Mouse (Mus musculus) bone marrow, adult 2 months (tissue): Measurements from ENCODE around the gene Slc25a47. TPM values are rescaled to one million over a fixed set of nuclear protein-coding genes. Genes with fewer than 3 reads are reported as not detected.

Experiments
- H3K27ac ChIP-seq: fragments of 200-500 bp; 2 replicates; pipeline ENCODE4 v1.5.1; 2012; ENCODE audit warnings: low read depth, mild to moderate bottlenecking, control low read depth, inconsistent platforms, low read length; ENCODE audit not compliant: control insufficient read depth, poor library complexity, insufficient read depth
- H3K4me1 ChIP-seq: fragments of 200-500 bp; 2 replicates; pipeline ENCODE4 v1.6.1; 2011; ENCODE audit warnings: low read length; ENCODE audit not compliant: control insufficient read depth, insufficient read depth
- H3K4me3 ChIP-seq: fragments of 200-500 bp; replicated peaks from 2 replicates; pipeline ENCODE3; 2011; ENCODE audit warnings: mild to moderate bottlenecking, low read depth, low read length, control low read depth; ENCODE audit not compliant: control insufficient read depth
- CTCF ChIP-seq: fragments of 200-500 bp; IDR thresholded peaks from 2 replicates; pipeline ENCODE4 v1.5.1; 2011; ENCODE audit warnings: low read length, control low read depth; ENCODE audit not compliant: control insufficient read depth, insufficient read depth
- POLR2A ChIP-seq: fragments of 200-500 bp; IDR thresholded peaks from 2 replicates; pipeline ENCODE4 v1.6.1; 2011; ENCODE audit warnings: low read depth, mild to moderate bottlenecking, control low read depth, low read length, borderline replicate concordance; ENCODE audit not compliant: control insufficient read depth
- WGBS: fragments of 180-500 bp; shearing (Covaris S2); methylation state at CpG from one replicate; pipeline ENCODE4 v1.1.7; 2018; 5-methylcytosine and 5-hydroxymethylcytosine counted together
- polyA plus RNA-seq: library from polyadenylated mRNA; stranded (reverse); fragments of >200 nt; gene quantifications from 2 replicates; pipeline ENCODE4 v1.2.4, GENCODE M21; 2011; ENCODE audit warnings: low replicate concordance; ENCODE audit not compliant: missing spikeins, insufficient read depth, insufficient read length

The Slc25a47 gene
- polyA plus RNA-seq, 1 experiment = 7.1 TPM

GRCm38 (mm10) chr12:108902940-108903339, 67.1 kb downstream of the Slc25a47 start:
- 19% methylated on average over 8 of the region's 8 CpGs for WGBS
- Histone ChIP-seq H3K4me3 (no peak overlapping the region), H3K27ac (no peak overlapping the region), H3K4me1 (no peaks in the 10 kb centered on the region)
- TF ChIP-seq CTCF = peak; percentile 91
- TF ChIP-seq POLR2A = no peak

- 86% methylated on average over 8 of the region's 8 CpGs for WGBS
- Histone ChIP-seq H3K27ac (no peak overlapping the region), H3K4me3 (no peak overlapping the region), H3K4me1 (no peaks in the 10 kb centered on the region)
- TF ChIP-seq CTCF (no peak), POLR2A (no peak)
These were observed 67.9 kb downstream of the Slc25a47 start for GRCm38 (mm10) chr12:108903600-108904275.

- TF ChIP-seq CTCF = no peak
- Histone ChIP-seq H3K27ac (no peak overlapping the region), H3K4me3 (no peak overlapping the region), H3K4me1 (no peaks in the 10 kb centered on the region)
- WGBS = 87% methylated on average over 8 of the region's 8 CpGs
These were observed 68.4 kb downstream of the Slc25a47 start for GRCm38 (mm10) chr12:108904276-108904653.

- no peak overlapping the region for H3K27ac ChIP-seq
- no peak overlapping the region for H3K4me3 ChIP-seq
- TF ChIP-seq CTCF (no peak), POLR2A (no peak)
- 84% methylated on average over 14 of the region's 14 CpGs for WGBS
- no peaks in the 10 kb centered on the region for H3K4me1 ChIP-seq
These were observed 69.9 kb downstream of the Slc25a47 start for GRCm38 (mm10) chr12:108905620-108906302.

- WGBS = 82% methylated on average over 12 of the region's 12 CpGs
- Histone ChIP-seq H3K4me1 (no peaks in the 10 kb centered on the region), H3K4me3 (no peak overlapping the region), H3K27ac (no peak overlapping the region)
- no peak for TF ChIP-seq CTCF
- no peak for TF ChIP-seq POLR2A
These were observed 70.6 kb downstream of the Slc25a47 start for GRCm38 (mm10) chr12:108906398-108906797.

Other genes starting within 250 kb of the Slc25a47 start
- not detected in 2 replicates for gene Degs2, start 133.7 kb upstream of the Slc25a47 start, polyA plus RNA-seq
- 16.3 and 35.4 TPM in 2 replicates for gene Yy1, start 43.1 kb upstream of the Slc25a47 start, polyA plus RNA-seq
- gene Slc25a29, start 163 bp upstream of the Slc25a47 start, polyA plus RNA-seq = 1.1 and 2.5 TPM in 2 replicates
- 3.5 and 3.7 TPM in 2 replicates for gene Wdr25, start 57.6 kb downstream of the Slc25a47 start, polyA plus RNA-seq
- 7.9 and 14.6 TPM in 2 replicates for gene Wars, start 58.1 kb downstream of the Slc25a47 start, polyA plus RNA-seq
- 1.3 TPM in 1 of 2 replicates, not detected in the other for gene Begain, start 232.2 kb downstream of the Slc25a47 start, polyA plus RNA-seq